Mouse (Mus musculus): ENCODE measurements at regions not wholly inside any gene's neighbourhood (a gene's known extent, or its start where the extent isn't known, plus 50 kb on each side); places are given as distances from the start of the nearest gene placed in this dataset.

DNA sequence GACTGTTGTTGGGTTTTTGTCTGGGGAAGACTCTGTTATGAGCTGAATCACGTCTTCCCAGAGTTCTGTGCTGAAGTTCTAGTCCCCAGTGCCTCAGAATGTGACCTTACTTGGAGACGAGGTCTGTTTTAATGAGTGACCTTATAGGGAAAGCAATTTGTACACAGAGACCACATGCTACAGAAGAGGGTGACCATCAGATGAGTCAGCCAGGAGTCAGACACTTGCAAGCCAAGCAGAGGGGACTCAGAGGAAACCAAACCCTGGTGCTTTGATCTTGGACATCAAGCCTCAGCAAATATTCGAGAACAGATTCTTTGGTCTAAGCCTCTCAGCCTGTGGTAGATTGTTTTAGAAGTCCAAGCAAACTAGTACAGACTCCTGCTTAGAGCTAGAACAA lies 409.9 kb downstream of the Fut8 start:
- ATAC-seq (ENCODE audit: extremely low read depth, insufficient number of reproducible peaks, low FRiP score, poor library complexity, severe bottlenecking), result no peak
- TF ChIP-seq CTCF (IDR thresholded peaks at IDR 0.05; ENCODE audit: low read depth, low read length) (no peak), POLR2AphosphoS5 (IDR thresholded peaks at IDR 0.05; ENCODE audit: insufficient replicate concordance, low read depth, low read length) (no peak), GATA1 (IDR thresholded peaks at IDR 0.05; ENCODE audit: borderline replicate concordance, low read length) (no peak), GATA2 (IDR thresholded peaks at IDR 0.05; ENCODE audit: borderline replicate concordance, low read depth, low read length) (no peak), TAL1 (conservative IDR thresholded peaks at IDR 0.05; ENCODE audit: low read depth, low read length) (no peak)
- H3K4me1 ChIP-seq (ENCODE audit: insufficient read depth, low read depth, low read length), result no peaks in the 10 kb centered on the region
- no peaks in the 10 kb centered on the region for H3K36me3 ChIP-seq (replicated peaks)
- peaks cover 40% of the 10 kb centered on the region for H3K27me3 ChIP-seq (ENCODE audit: insufficient read depth, low read length)
- no peaks in the 10 kb centered on the region for H3K9me3 ChIP-seq (replicated peaks)
- no peak overlapping the region for H3K4me3 ChIP-seq (ENCODE audit: low read depth, low read length)
- DNase-seq (ENCODE audit: low spot score), result no peak

DNA sequence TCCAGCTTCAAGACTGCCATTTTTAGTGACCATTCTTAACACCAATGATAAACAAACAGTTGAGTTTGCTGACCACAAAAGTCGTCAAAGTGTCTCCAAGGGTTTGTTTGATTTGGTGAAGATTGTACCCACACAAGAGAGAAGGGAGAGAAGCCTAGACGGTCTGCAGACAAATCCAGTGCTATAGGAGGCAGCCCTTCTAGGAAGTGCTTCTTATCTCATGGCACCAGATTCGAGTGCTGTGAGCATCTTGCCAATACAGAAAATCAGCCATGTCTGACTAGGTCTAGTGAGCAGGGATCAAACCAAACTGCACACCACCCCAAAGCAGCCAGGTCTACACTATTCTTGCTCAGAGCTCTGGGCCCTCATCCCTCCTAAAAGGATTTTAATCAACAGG lies 416.4 kb downstream of the Fut8 start:
- Histone ChIP-seq H3K36me3 (replicated peaks) (no peaks in the 10 kb centered on the region), H3K4me3 (ENCODE audit: low read depth, low read length) (no peak overlapping the region), H3K9me3 (replicated peaks) (no peaks in the 10 kb centered on the region), H3K4me1 (ENCODE audit: insufficient read depth, low read depth, low read length) (no peaks in the 10 kb centered on the region), H3K27me3 (ENCODE audit: insufficient read depth, low read length) (peaks cover 15% of the 10 kb centered on the region)
- DNase-seq (ENCODE audit: low spot score) (no peak), ATAC-seq (ENCODE audit: extremely low read depth, insufficient number of reproducible peaks, low FRiP score, poor library complexity, severe bottlenecking) (no peak)
- TF ChIP-seq POLR2AphosphoS5 (IDR thresholded peaks at IDR 0.05; ENCODE audit: insufficient replicate concordance, low read depth, low read length) (no peak), CTCF (IDR thresholded peaks at IDR 0.05; ENCODE audit: low read depth, low read length) (no peak), GATA2 (IDR thresholded peaks at IDR 0.05; ENCODE audit: borderline replicate concordance, low read depth, low read length) (no peak), TAL1 (conservative IDR thresholded peaks at IDR 0.05; ENCODE audit: low read depth, low read length) (no peak), GATA1 (IDR thresholded peaks at IDR 0.05; ENCODE audit: borderline replicate concordance, low read length) (no peak)

DNA sequence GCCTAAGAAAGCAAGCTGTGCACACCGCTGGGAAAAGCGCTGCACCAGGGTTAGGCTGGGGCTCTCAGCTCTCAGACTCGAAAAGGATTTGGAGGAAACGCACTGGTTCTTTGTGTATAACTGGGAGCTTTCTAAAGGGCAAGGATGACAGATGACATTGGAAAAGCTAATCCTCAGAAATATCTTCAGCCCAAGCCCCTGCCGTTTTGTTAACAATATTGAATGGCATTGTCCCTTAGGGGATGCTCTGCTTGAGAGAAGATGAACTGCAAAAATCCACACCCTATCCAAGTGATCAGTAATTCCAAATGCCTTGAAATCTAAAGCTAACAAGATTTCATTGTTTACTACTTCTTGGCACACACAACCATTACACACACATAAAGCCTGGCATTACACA lies 419.1 kb downstream of the Fut8 start:
- H3K4me3 ChIP-seq (ENCODE audit: low read depth, low read length), result no peak overlapping the region
- DNase-seq (ENCODE audit: low spot score) (no peak), ATAC-seq (ENCODE audit: extremely low read depth, insufficient number of reproducible peaks, low FRiP score, poor library complexity, severe bottlenecking) (no peak)
- H3K36me3 ChIP-seq (replicated peaks), result no peaks in the 10 kb centered on the region
- TF ChIP-seq POLR2AphosphoS5 (IDR thresholded peaks at IDR 0.05; ENCODE audit: insufficient replicate concordance, low read depth, low read length), result no peak
- no peak for TF ChIP-seq TAL1 (conservative IDR thresholded peaks at IDR 0.05; ENCODE audit: low read depth, low read length)
- TF ChIP-seq GATA1 (IDR thresholded peaks at IDR 0.05; ENCODE audit: borderline replicate concordance, low read length), result no peak
- no peak for TF ChIP-seq GATA2 (IDR thresholded peaks at IDR 0.05; ENCODE audit: borderline replicate concordance, low read depth, low read length)
- TF ChIP-seq CTCF (IDR thresholded peaks at IDR 0.05; ENCODE audit: low read depth, low read length), result no peak
- H3K9me3 ChIP-seq (replicated peaks), result no peaks in the 10 kb centered on the region
- H3K27me3 ChIP-seq (ENCODE audit: insufficient read depth, low read length), result peaks cover 14% of the 10 kb centered on the region
- H3K4me1 ChIP-seq (ENCODE audit: insufficient read depth, low read depth, low read length), result no peaks in the 10 kb centered on the region

DNA sequence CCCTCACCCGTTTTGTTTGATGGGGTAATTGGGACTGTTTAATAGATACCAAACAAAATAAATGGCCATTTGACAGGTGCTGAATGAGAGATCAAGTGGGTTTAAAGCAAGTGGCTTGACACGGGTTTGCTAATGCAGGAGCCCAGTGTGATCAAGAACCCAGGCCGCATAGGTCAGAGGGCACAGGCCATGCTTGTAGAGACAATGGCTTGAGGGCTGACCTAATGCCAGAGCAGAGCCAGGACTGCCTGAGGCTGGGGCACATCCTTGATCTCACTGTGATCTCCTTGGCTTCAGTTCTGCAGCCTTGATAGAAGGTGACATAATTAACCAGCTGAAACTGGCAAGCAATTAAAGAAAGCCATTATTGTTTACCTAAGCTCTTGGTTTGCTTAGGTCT lies 420.0 kb downstream of the Fut8 start:
- Histone ChIP-seq H3K9me3 (replicated peaks) (no peaks in the 10 kb centered on the region), H3K36me3 (replicated peaks) (no peaks in the 10 kb centered on the region), H3K4me3 (ENCODE audit: low read depth, low read length) (no peak overlapping the region), H3K4me1 (ENCODE audit: insufficient read depth, low read depth, low read length) (no peaks in the 10 kb centered on the region), H3K27me3 (ENCODE audit: insufficient read depth, low read length) (peaks cover 17% of the 10 kb centered on the region)
- ATAC-seq (ENCODE audit: extremely low read depth, insufficient number of reproducible peaks, low FRiP score, poor library complexity, severe bottlenecking), result no peak
- TF ChIP-seq TAL1 (conservative IDR thresholded peaks at IDR 0.05; ENCODE audit: low read depth, low read length) (no peak), CTCF (IDR thresholded peaks at IDR 0.05; ENCODE audit: low read depth, low read length) (no peak), GATA1 (IDR thresholded peaks at IDR 0.05; ENCODE audit: borderline replicate concordance, low read length) (no peak), POLR2AphosphoS5 (IDR thresholded peaks at IDR 0.05; ENCODE audit: insufficient replicate concordance, low read depth, low read length) (no peak), GATA2 (IDR thresholded peaks at IDR 0.05; ENCODE audit: borderline replicate concordance, low read depth, low read length) (no peak)
- DNase-seq (ENCODE audit: low spot score), result no peak

DNA sequence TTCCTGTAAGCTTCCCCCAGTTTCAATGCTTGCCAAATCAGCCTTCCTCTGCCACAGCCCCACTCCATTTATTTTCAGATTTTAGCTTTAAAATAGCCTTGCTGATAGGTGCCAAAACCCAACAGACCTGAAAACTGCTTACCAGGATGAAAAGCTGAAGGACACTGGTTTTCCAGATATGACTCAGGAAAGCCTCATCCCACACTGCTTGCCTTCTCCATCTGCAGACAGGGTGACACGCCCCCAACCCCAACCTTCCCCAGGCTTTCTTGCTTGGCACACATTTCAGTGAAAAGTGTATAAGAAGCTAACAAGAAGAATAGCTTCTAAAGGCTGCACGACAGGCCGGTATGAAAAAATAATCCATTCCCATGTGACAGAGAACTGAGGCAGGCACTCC lies 425.3 kb downstream of the Fut8 start:
- peaks cover 37% of the 10 kb centered on the region for H3K27me3 ChIP-seq (ENCODE audit: insufficient read depth, low read length)
- no peaks in the 10 kb centered on the region for H3K36me3 ChIP-seq (replicated peaks)
- no peaks in the 10 kb centered on the region for H3K4me1 ChIP-seq (ENCODE audit: insufficient read depth, low read depth, low read length)
- H3K4me3 ChIP-seq (ENCODE audit: low read depth, low read length), result no peak overlapping the region
- no peaks in the 10 kb centered on the region for H3K9me3 ChIP-seq (replicated peaks)
- DNase-seq (ENCODE audit: low spot score) (no peak), ATAC-seq (ENCODE audit: extremely low read depth, insufficient number of reproducible peaks, low FRiP score, poor library complexity, severe bottlenecking) (no peak)
- TF ChIP-seq GATA1 (IDR thresholded peaks at IDR 0.05; ENCODE audit: borderline replicate concordance, low read length), result no peak
- no peak for TF ChIP-seq TAL1 (conservative IDR thresholded peaks at IDR 0.05; ENCODE audit: low read depth, low read length)
- no peak for TF ChIP-seq CTCF (IDR thresholded peaks at IDR 0.05; ENCODE audit: low read depth, low read length)
- no peak for TF ChIP-seq POLR2AphosphoS5 (IDR thresholded peaks at IDR 0.05; ENCODE audit: insufficient replicate concordance, low read depth, low read length)
- TF ChIP-seq GATA2 (IDR thresholded peaks at IDR 0.05; ENCODE audit: borderline replicate concordance, low read depth, low read length), result no peak

DNA sequence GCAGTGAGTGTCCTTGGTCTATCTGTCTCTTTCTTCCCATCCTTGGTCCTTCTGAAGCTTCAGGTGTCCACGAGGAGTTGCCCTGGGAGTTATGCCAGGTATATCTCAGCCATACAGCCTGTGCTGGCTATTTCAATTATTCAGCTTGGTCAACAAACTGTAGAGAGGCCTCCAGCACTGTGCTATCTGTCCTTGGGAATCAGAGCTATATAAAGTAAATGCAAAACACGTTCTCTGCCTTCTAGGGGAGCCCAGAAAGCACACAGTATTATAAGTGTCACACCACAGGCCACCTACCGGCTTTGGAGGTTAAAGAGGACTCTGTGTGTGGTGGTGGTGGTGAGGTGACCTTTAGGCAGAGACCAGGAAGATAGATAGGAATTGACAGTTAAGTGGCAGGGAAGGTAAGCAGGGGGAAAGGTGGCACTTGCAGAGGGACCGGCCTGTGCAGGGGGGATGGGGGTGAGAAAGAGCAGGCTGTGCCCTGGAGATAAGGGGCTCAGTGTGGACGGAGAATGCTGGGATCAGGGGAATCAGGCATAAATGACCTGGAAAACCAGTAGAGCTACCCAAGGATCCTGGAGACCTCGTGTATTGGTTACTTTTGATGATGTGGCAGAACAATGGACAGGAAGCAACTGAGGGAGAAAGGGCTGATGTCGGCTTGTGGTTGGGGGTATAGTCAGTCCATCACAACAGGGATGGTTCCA lies 425.9 kb downstream of the Fut8 start:
- ATAC-seq (ENCODE audit: extremely low read depth, insufficient number of reproducible peaks, low FRiP score, poor library complexity, severe bottlenecking), result no peak

More for the DNA sequence above, 425.9 kb downstream of the Fut8 start:
- Histone ChIP-seq H3K9me3 (replicated peaks) (no peaks in the 10 kb centered on the region), H3K4me1 (ENCODE audit: insufficient read depth, low read depth, low read length) (no peaks in the 10 kb centered on the region), H3K27me3 (ENCODE audit: insufficient read depth, low read length) (peaks cover 40% of the 10 kb centered on the region), H3K4me3 (ENCODE audit: low read depth, low read length) (no peak overlapping the region), H3K36me3 (replicated peaks) (no peaks in the 10 kb centered on the region)
- TF ChIP-seq GATA1 (IDR thresholded peaks at IDR 0.05; ENCODE audit: borderline replicate concordance, low read length) (no peak), POLR2AphosphoS5 (IDR thresholded peaks at IDR 0.05; ENCODE audit: insufficient replicate concordance, low read depth, low read length) (no peak), GATA2 (IDR thresholded peaks at IDR 0.05; ENCODE audit: borderline replicate concordance, low read depth, low read length) (no peak), TAL1 (conservative IDR thresholded peaks at IDR 0.05; ENCODE audit: low read depth, low read length) (no peak), CTCF (IDR thresholded peaks at IDR 0.05; ENCODE audit: low read depth, low read length) (no peak)
- no peak for DNase-seq (ENCODE audit: low spot score)
